Mouse (Mus musculus) ES-E14 (cell line): ENCODE measurements around the gene F930015N05Rik. TPM values are rescaled to one million over a fixed set of nuclear protein-coding genes. Genes with fewer than 3 reads are reported as not detected.

Experiments used
- DNase-seq: peaks from one replicate; pipeline ENCODE4 v3.0.0-alpha.2; 2013; ENCODE audit warnings: low read depth, low spot score
- H3K27ac ChIP-seq: 2 replicates; pipeline ENCODE4 v1.5.1; 2012; ENCODE audit warnings: low read depth, mild to moderate bottlenecking, low read length, moderate library complexity, mixed read lengths; ENCODE audit not compliant: poor library complexity, insufficient read depth, severe bottlenecking
- H3K36me3 ChIP-seq: 2 replicates; pipeline ENCODE4 v1.6.1; 2012; ENCODE audit warnings: mild to moderate bottlenecking, low read length, moderate library complexity, mixed read lengths; ENCODE audit not compliant: control insufficient read depth, poor library complexity, insufficient read depth, severe bottlenecking
- H3K4me1 ChIP-seq, 2 experiments: fragments of 150-350 bp in 1 of 2; sonication (generic) in 1 of 2; 2 replicates each; pipeline ENCODE4 v1.6.1; 2012; ENCODE audit warnings: low read length in 2 of 2, mild to moderate bottlenecking in 1 of 2, mixed read lengths in 1 of 2; ENCODE audit not compliant: control insufficient read depth in 2 of 2, insufficient read depth in 2 of 2, poor library complexity in 1 of 2
- H3K4me3 ChIP-seq, 2 experiments: fragments of 150-350 bp in 1 of 2; sonication (generic) in 1 of 2; 2 replicates each; pipeline ENCODE4 v1.5.1; 2012; ENCODE audit warnings: low read length in 2 of 2, low read depth in 1 of 2, mild to moderate bottlenecking in 1 of 2, mixed read lengths in 1 of 2; ENCODE audit not compliant: insufficient read depth in 1 of 2, poor library complexity in 1 of 2, severe bottlenecking in 1 of 2
- H3K9ac ChIP-seq: 2 replicates; pipeline ENCODE4 v1.6.1; 2012; ENCODE audit warnings: low read depth, mild to moderate bottlenecking, low read length, mixed read lengths; ENCODE audit not compliant: poor library complexity, insufficient read depth, severe bottlenecking
- H3K9me3 ChIP-seq: fragments of 150-350 bp; sonication (generic); 2 replicates; pipeline ENCODE4 v1.6.1; 2012; ENCODE audit warnings: low read depth, mild to moderate bottlenecking, low read length; ENCODE audit not compliant: control insufficient read depth, insufficient read depth
- CHD2 ChIP-seq: IDR thresholded peaks from 2 replicates; pipeline ENCODE4 v1.6.1; 2014; ENCODE audit warnings: mild to moderate bottlenecking, low read depth, low read length, inconsistent platforms
- HCFC1 ChIP-seq: IDR thresholded peaks from 2 replicates; pipeline ENCODE4 v1.6.1; 2012; ENCODE audit warnings: low read length, inconsistent platforms, borderline replicate concordance; ENCODE audit not compliant: insufficient read depth
- MAFK ChIP-seq: IDR thresholded peaks from 2 replicates; pipeline ENCODE4 v1.6.1; 2014; ENCODE audit warnings: mild to moderate bottlenecking, low read depth, low read length, inconsistent platforms; ENCODE audit not compliant: insufficient read depth
- ZC3H11A ChIP-seq: IDR thresholded peaks from 2 replicates; pipeline ENCODE4 v1.6.1; 2012; ENCODE audit warnings: low read depth, mild to moderate bottlenecking, inconsistent platforms, low read length, borderline replicate concordance
- ZNF384 ChIP-seq: IDR thresholded peaks from 2 replicates; pipeline ENCODE4 v1.6.1; 2012; ENCODE audit warnings: low read depth, low read length, inconsistent platforms
- in situ Hi-C, 2 experiments: fragments of 600-800 bp; cut with MboI; formaldehyde crosslinking; loops; one replicate each; pipeline ENCODE4 v1.15.1; 2025; ENCODE audit warnings: low sequenced_read_pairs in 2 of 2, inconsistent platforms in 1 of 2; ENCODE audit not compliant: unreplicated experiment in 2 of 2
- total RNA-seq: library from RNA; depleted of rRNA; stranded (reverse); fragments of 300-350 nt; gene quantifications from 2 replicates; pipeline ENCODE4 v1.2.3, GENCODE M21; 2012

The F930015N05Rik gene
- total RNA-seq, 1 experiment: not detected

- in situ Hi-C loops: no loop called here
- DNase-seq: no peak
- TF ChIP-seq CHD2 (no peak), ZNF384 (no peak), MAFK (no peak), HCFC1 (no peak), ZC3H11A (no peak)
Measured at GRCm38 (mm10) chr11:64461746-64462145, 25.3 kb upstream of the F930015N05Rik start.

GRCm38 (mm10) chr11:64448586-64449315, 12.3 kb upstream of the F930015N05Rik start:
- in situ Hi-C loops: loop anchor here in 1 of 2 experiments (25.0 kb wide), 1 partner anchor 536 kb away; the partner anchor contains the start of gene Hs3st3b1
- H3K27ac ChIP-seq: no peak overlapping the region

More at GRCm38 (mm10) chr11:64461746-64462145, 25.3 kb upstream of the F930015N05Rik start:
- Histone ChIP-seq H3K27ac (no peak overlapping the region), H3K4me1 (no peaks in the 10 kb centered on the region), H3K9ac (no peak overlapping the region), H3K4me3 (no peak overlapping the region), H3K9me3 (no peaks in the 10 kb centered on the region), H3K36me3 (no peaks in the 10 kb centered on the region)

GRCm38 (mm10) chr11:64445227-64445626, 8.8 kb upstream of the F930015N05Rik start:
- Histone ChIP-seq H3K36me3 (no peaks in the 10 kb centered on the region), H3K4me3 (no peak overlapping the region), H3K9me3 (no peaks in the 10 kb centered on the region), H3K9ac (no peak overlapping the region), H3K27ac (no peak overlapping the region), H3K4me1 (no peaks in the 10 kb centered on the region)
- DNase-seq: no peak
- TF ChIP-seq ZNF384: no peak
- no peak for TF ChIP-seq HCFC1
- TF ChIP-seq CHD2: no peak
- TF ChIP-seq ZC3H11A: no peak
- TF ChIP-seq MAFK: no peak
- in situ Hi-C loops: loop anchor here in 1 of 2 experiments (25.0 kb wide), 1 partner anchor 533 kb away; the partner anchor contains the start of gene Hs3st3b1

More at GRCm38 (mm10) chr11:64448586-64449315, 12.3 kb upstream of the F930015N05Rik start:
- no peak for DNase-seq
- TF ChIP-seq ZNF384 (no peak), ZC3H11A (no peak), HCFC1 (no peak)
- no peaks in the 10 kb centered on the region for H3K36me3 ChIP-seq
- H3K4me1 ChIP-seq: no peaks in the 10 kb centered on the region
- H3K9me3 ChIP-seq: no peaks in the 10 kb centered on the region
- no peak overlapping the region for H3K4me3 ChIP-seq
- H3K9ac ChIP-seq: no peak overlapping the region

GRCm38 (mm10) chr11:64442701-64443100, 6.2 kb upstream of the F930015N05Rik start:
- H3K4me1 ChIP-seq: no peaks in the 10 kb centered on the region
- no peak for TF ChIP-seq CHD2
- TF ChIP-seq HCFC1: no peak
- no peak for TF ChIP-seq ZNF384
- no peak for TF ChIP-seq MAFK
- TF ChIP-seq ZC3H11A: no peak

More at GRCm38 (mm10) chr11:64442701-64443100, 6.2 kb upstream of the F930015N05Rik start:
- no peak for DNase-seq
- no peaks in the 10 kb centered on the region for H3K9me3 ChIP-seq
- in situ Hi-C loops: loop anchor here in 1 of 2 experiments (25.0 kb wide), 1 partner anchor 530 kb away; the partner anchor contains the start of gene Hs3st3b1
- H3K4me3 ChIP-seq: no peak overlapping the region
- H3K9ac ChIP-seq: no peak overlapping the region
- no peaks in the 10 kb centered on the region for H3K36me3 ChIP-seq
- no peak overlapping the region for H3K27ac ChIP-seq
